Mouse (Mus musculus): ENCODE measurements around the gene Gm6890.
"Not testable (repeated sequence)": the region's sequence is repeated elsewhere in the genome, so short reads cannot be mapped to it uniquely, and the experiment has no call there.

The Gm6890 gene

DNA sequence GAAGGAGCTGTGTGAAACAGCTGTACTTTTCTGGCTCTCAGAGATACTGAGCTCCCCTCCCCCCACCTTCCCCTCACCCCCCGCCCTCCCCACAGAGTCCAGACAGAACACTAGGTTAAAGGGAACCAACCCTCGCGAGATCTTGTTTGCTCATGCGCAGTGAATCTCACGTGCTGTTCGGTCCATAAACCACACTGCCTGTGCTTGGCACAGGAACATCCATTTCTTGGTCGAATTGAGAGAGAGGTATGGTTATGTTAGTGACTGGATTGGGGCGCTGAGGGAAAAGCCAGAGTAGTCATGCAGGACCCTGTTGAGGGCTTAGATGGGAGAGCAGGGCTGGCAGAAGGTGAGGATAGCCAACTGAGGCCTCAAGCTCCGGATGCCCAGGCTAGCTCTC is at the start of gene Gm6890:
TSS of gene Gm6890 (plus strand) at position 301 of the 400 bp plus-strand sequence.
- H3K4me3 ChIP-seq (replicated peaks; ENCODE audit: low read length) = not testable (repeated sequence)

DNA sequence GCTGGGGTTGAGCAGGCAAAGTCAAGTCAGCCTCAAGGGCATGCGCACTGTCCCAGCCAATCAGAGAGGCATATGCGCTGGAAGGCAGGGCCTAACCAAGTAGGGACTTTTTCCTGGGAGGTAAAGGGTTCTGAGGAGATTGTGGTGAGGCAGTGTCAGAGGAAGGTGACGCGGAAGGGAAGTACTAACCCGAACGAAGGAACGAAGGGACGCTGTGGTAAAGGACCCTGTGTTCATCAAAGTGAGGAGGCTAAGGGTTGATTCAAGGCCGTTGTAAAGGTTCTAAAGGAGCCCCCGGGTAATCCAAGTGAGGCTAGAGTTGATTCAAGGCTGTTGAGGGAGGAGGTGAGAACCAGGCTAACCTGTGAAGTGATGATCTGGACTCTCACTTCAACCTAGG is 14.5 kb upstream of the Gm6890 start:
- H3K4me1 ChIP-seq (replicated peaks; ENCODE audit: low read depth, low read length); H3K36me3 ChIP-seq (ENCODE audit: insufficient read depth, low read length); H3K9me3 ChIP-seq (ENCODE audit: low read length); H3K27me3 ChIP-seq (ENCODE audit: insufficient read depth, low read length); H3K4me3 ChIP-seq (replicated peaks; ENCODE audit: low read length): not testable (repeated sequence)

More for the DNA sequence above, at the start of gene Gm6890:
- H3K27me3 ChIP-seq (ENCODE audit: insufficient read depth, low read length); H3K4me1 ChIP-seq (replicated peaks; ENCODE audit: low read depth, low read length); H3K9me3 ChIP-seq (ENCODE audit: low read length); H3K36me3 ChIP-seq (ENCODE audit: insufficient read depth, low read length): not testable (repeated sequence)

DNA sequence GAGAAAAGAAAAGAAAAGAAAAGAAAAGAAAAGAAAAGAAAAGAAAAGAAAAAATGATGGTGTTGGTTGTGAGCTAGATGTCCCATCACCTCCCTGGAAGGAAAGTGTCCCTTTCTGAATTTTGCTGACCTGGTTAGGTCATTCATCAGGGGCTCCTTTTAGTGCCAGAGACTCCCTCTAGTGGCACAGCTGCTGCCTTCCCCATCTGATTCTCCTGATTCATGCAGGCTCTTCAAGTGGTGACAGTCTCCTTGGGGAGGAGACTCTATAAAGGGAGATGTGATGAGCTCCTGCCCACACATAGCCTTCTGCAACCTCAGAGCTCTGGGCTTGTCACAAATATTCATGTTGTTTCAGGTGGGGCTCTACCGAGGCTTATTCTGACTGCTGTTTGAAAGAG is 30.0 kb downstream of the Gm6890 start:
- not testable (repeated sequence) for H3K4me1 ChIP-seq (replicated peaks; ENCODE audit: low read depth, low read length); H3K9me3 ChIP-seq (ENCODE audit: low read length); H3K27me3 ChIP-seq (ENCODE audit: insufficient read depth, low read length); H3K36me3 ChIP-seq (ENCODE audit: insufficient read depth, low read length); H3K4me3 ChIP-seq (replicated peaks; ENCODE audit: low read length)

Measured in E14TG2a.4 (cell line).